Mouse (Mus musculus): ENCODE measurements around the gene 9530053A07Rik. TPM values are rescaled to one million over a fixed set of nuclear protein-coding genes. Genes with fewer than 3 reads are reported as not detected.

Gene 9530053A07Rik
- total RNA-seq, 2 experiments from 2014 or later: not detected

DNA sequence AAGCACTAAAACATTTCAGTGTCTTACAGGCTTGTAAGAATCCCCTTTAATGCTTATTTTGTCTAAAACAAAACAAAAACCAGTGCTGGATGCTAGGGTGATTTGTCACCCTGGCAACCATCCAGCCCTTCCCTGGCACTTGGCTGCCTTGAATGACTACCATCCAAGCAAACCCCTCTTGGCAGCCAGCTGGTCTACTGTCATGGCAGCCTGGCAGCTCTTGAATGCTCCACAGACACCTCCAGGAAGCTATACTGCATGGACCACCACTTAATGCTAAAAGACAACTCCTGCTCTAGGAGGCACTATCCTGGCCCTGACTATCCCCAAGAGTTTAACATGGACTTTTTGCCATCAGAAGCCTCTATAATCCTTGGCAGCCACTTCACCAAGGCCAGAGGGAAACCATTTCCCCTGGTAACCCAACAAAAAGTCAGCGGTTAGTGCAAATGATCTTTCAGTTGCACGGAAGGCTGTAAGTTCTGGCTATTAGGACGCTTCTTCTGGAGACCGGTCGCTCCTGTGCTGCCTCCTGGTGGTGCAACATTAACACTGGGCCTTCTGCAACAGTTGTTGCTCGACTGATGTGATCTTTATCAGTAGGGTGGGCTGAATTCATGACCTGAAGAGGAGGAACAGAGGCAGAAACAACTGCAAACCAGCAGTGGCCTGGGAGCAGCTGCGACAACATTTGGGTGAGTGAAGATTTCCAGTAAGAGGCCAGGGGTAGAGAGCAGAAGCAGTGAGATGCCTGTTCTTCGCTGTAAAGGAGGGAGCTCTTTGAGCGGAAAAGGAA is 39.3 kb downstream of the 9530053A07Rik start:
- ATAC-seq (replicated peaks; ENCODE audit: low FRiP score, poor library complexity, severe bottlenecking): peak; percentile 84

DNA sequence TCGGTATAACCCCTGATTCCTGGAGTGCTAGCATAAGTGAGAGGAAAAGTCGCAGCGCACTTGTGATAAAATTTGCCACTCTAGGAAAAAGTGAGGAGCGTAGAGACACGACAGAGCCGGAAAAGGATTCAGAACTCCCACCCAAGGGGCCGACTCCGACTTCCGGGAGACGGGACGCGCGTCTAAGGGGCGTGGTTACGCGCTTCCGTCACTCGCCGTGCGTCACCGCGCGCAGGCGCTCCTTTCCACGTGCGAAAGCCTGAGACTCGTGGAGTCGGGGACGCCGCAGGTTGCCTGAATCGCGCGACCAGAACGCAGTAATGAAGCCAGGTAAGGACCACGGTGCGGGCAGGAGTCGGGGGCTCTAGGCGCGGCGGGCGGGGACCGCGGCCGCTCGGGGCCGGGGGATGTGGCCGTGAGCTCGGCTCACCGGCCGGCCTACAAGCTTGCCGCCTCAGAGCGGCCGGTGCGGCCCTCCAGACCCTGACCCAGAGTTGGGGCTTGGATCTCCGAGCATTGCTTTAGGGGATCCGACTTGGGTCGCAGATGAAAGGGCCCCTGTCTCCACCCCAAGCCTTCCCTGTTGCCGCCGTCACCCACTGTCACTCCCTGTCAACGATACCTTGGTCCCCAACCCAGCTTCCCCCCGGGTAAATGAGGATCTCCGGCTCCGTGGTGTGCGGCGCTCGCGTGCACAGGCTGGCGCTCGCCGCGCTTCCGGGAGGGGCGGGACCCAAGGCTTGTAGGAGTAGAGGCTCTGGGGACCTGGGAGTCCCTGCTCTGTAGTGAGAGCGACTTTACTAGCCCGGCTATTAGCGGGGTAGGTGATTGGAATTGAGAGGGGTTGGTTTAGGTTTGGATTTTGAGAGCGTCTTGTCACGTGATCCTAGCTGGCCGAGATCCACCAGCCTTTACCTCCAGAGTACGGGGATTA is 40.5 kb downstream of the 9530053A07Rik start, which contains the start of gene Fbl:
TSS of gene Fbl (plus strand) at position 222 of the 934 bp plus-strand sequence.
- peak; percentile 90 for ATAC-seq (replicated peaks; ENCODE audit: low FRiP score, poor library complexity, severe bottlenecking)

DNA sequence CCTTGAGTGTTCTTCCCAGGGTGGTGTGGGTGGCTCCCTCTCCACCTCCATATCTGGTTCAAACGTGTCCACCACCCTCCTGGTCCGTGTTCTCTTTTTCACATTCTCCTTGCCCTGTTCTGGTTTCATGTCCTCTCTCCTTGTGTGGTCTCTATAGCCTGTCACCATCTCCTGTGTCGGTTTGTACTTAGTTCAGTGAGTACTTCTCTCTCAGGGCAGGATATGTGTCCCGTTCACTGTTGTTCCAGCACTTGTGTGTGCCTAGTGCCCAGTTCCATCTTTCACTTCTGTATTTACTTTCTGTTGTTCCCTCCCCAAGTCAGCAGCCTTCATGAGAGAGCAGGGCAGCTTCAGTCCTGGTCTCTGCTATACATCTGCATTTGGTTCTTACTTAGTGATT is 46.1 kb downstream of the 9530053A07Rik start:
- no peak for ATAC-seq (replicated peaks; ENCODE audit: low FRiP score, poor library complexity, severe bottlenecking)

DNA sequence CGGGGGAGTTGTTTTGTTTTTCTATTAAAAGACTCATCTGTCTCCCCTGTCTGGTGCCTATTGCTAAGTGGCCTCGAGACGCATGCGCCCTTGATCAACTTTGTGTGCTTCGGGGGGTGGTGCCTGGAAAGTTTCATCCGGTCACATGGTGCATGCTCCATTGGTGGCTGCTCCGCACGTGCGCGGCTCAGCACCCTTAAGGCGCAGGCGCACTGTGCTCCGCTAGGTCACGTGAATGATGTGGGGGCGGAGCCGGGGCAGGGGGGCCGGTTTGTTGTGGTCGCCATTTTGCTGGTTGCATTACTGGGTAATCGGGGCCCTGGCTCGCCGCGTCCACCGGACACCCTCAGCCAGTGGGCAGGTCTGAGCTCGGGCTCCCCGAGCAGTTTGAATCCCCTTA is 50.0 kb downstream of the 9530053A07Rik start, which contains the start of gene Dyrk1b:
TSS of gene Dyrk1b (plus strand) at position 242 of the 400 bp plus-strand sequence.
- peak; percentile 85 for ATAC-seq (replicated peaks; ENCODE audit: low FRiP score, poor library complexity, severe bottlenecking)

DNA sequence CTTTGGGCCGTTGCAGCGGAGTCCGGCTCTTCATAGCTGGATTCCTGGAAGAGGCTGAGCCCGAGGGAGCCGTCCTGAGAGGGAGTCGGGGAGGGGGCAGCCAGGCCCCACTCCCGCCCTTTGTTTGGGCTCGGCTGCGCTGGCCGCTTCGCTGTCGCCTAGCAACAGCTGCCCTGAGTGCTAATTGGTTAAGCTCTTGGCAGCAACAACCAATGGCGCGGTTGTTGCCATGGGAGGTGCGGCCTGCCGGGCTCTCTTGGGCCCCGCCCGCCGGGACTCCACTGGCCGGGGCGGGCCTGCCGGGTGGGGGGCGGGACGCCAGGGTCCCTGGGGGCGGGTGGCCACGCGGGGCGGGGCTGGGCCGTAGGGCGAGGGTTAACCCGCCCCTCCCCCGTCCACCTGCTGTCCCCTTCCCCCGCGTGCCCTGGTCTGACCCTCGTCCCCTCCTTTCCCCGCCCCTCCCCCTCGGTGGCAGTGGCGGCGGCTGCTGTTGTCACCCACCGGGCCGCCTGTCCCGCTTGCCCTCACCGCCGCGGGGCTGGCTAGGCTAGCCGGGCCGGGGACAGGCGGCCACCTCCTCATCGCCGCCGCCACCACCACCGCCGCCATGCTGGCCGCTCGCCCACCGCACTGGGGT is 50.6 kb downstream of the 9530053A07Rik start:
- ATAC-seq (replicated peaks; ENCODE audit: low FRiP score, poor library complexity, severe bottlenecking): peak; percentile 91

DNA sequence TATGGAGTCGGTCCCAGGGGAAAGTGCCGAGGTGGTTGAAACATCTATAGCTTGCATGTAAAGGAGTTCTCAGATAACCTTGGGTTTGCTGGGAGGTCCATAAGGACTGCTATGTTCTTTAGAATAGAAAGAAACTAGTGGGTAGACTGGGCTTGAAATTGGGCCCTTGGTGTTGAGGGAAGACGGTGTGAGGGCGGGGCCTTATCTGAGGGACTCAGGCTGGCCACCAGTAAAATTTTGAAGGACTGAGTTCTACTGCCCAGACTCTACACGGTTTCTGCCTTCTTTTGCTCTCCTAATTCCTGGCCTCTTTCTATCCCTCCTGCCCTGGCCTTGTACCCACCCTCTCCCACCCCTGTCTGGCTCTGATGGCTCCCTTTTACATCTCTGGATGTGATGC is 51.6 kb downstream of the 9530053A07Rik start:
- peak; percentile 50 for ATAC-seq (replicated peaks; ENCODE audit: low FRiP score, poor library complexity, severe bottlenecking)

DNA sequence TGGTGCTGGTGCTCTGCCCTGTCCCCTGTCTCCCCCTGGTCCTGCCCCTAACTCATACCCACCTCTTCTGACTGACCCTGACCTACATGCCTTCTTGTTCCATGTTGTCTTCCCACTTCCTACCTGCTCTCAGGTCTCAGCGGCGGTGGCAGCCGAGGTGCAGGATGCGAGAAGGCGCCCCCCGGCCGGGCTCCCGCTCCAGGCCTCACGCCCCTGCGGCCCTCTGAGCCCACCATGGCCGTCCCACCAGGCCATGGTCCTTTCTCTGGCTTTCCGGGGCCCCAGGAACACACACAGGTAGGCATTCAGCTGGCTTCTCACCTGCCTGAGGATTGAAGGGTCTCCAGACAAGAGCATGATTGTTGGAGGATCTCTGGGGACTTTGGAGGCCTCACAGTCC is 52.1 kb downstream of the 9530053A07Rik start:
- no peak for ATAC-seq (replicated peaks; ENCODE audit: low FRiP score, poor library complexity, severe bottlenecking)

DNA sequence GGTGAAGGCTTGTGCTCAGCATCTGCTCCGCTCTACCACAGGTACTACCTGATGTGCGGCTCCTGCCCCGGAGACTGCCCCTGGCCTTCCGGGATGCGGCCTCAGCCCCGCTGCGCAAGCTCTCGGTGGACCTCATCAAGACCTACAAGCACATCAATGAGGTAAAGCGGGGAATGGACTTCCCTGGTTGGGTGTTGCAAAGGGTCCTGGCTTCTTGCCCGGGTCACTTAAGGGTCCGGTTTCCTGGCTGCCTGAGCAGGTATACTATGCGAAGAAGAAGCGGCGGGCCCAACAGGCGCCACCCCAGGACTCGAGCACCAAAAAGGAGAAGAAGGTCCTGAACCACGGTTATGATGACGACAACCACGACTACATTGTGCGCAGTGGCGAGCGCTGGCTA is 53.1 kb downstream of the 9530053A07Rik start:
- ATAC-seq (replicated peaks; ENCODE audit: low FRiP score, poor library complexity, severe bottlenecking): no peak

DNA sequence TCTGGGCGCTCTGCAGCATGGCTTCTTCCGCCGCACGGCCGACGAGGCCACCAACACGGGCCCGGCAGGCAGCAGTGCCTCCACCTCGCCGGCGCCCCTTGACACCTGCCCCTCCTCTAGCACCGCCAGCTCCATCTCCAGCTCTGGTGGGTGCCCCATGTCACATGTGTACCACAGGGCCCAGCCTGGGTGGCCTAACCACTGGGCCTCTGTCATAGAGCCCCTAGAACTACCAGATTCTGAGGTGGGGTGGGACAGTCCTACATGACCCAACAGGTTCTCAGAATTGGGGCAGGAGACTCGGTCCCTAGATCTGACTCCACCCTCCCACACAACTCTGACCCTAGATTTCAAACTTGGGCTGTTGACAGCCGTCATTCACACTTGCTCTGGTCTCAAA is 56.6 kb downstream of the 9530053A07Rik start:
- ATAC-seq (replicated peaks; ENCODE audit: low FRiP score, poor library complexity, severe bottlenecking): no peak

DNA sequence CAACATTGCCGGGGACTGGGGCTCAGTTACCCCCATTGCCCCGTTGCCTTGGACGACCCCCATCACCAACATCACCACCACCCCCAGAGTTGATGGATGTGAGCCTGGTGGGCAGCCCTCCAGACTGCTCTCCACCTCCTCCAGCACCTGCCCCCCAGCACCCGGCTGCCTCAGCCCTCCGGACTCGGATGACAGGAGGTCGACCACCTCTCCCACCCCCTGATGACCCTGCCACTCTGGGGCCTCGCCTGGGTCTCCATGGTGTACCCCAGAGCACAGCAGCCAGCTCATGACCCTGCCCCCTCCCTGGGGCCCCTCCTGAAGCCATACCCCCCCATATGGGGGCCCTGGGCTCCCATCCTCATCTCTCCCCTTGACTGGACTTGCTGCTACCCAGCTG is 57.4 kb downstream of the 9530053A07Rik start:
- ATAC-seq (replicated peaks; ENCODE audit: low FRiP score, poor library complexity, severe bottlenecking): no peak

DNA sequence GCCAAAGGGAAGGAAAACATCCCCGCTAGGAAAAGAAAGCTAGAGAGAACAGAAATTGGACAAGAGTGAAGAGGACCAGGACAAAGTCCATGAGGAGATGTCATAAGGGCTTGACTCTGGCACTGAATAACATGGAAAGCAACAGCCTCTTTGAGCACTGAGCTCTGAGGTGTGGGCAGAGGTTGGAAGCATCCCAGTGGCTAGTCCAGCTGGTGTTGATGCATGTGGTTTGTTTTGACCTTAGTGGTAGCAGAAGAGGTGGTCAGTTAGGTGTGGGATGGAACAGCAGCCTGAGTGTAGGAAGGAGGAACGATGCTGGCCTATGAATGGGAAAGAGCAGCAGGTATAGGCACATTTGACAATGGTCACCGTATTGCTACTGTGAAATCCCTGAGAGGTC is 62.2 kb downstream of the 9530053A07Rik start:
- ATAC-seq (replicated peaks; ENCODE audit: low FRiP score, poor library complexity, severe bottlenecking): no peak

DNA sequence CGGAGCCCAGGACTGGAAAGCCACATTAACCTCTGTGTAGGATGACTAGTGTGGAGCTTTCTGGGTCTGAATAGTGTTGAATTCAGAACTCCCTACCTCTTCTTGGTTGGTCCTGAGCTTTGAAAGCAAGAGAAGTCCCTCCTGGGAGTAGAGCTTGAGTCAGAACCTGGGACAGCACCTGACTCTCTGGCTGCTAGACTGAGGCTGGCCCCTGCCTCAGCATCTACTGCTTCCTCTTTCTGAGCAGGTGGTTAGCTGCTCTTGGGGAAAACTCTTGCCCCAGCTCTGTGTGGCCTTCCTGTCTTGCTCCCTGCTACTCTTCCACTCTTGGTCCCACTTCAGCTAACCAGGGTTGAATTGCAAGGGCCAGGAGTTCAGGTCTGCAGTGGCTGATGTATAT is 62.6 kb downstream of the 9530053A07Rik start:
- no peak for ATAC-seq (replicated peaks; ENCODE audit: low FRiP score, poor library complexity, severe bottlenecking)

DNA sequence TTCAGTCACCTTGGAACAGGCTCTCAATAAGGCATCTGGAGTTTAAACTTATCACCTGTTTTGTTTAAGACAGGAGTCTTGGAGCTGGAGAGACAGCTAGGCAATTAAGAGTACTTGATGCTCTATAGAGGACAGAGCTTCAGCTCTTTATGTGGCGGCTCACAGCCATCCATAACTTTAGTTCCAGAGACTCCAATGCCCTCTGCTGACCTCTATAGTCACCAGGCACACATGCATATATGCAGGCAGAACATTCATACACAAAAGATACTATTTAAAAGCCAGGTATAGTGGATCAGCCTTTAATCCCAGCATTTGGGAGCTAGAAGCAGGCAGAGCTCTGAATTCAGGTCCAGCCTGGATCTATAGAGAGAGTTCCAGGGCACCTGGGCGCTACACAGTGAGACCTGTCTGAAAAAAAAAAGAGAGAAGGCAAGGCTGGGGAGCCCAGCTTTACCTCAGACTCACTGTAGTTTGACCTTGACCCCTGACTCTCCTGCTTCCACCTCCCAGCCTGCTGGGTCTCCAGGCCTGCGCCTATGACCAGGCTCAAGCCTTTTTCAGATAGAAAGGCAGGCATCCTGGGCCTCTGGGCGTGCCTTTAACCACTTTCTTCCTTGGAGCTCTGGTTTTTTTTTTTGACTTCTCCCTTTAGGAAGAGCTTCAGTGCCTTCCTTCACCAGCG is 66.3 kb downstream of the 9530053A07Rik start:
- no peak for ATAC-seq (replicated peaks; ENCODE audit: low FRiP score, poor library complexity, severe bottlenecking)

DNA sequence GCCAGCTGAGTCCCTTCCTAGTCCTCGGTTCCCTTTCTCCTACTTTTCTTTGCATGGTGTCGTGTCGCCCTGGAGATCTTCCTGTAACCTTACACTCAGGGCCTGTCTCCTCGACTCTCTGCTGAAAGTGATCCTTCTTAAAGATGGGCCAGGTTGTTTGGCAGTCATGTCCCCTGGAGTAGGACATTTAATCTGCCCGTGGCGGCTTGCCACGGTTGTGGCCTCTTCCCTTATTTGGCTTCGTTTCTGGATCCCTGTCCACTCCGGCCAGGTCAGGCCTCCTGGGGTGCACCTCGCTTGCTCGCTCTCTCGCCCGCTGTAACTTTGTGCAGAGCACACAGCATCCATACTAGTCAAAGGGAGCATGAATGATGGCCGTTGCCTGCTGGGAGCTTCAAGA is 67.3 kb downstream of the 9530053A07Rik start:
- no peak for ATAC-seq (replicated peaks; ENCODE audit: low FRiP score, poor library complexity, severe bottlenecking)

DNA sequence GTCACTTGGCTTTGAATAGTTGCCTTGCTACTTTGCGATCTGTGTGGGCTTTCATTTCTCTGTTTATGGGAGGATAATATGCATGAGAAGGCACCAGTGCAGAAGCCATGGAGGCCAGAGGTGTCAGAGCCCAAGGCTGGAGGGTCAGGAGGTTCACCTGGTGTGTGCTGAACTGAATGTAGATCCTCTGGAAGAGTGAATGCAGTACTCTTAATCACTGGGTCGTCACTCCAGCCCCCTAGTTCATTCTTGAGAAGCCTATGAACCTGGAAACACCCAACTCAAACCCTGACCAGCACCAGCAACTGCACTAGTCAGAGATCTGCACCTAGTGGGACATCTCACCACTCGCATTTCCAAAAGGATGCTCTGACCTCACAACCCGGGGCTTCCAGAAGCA is 69.8 kb downstream of the 9530053A07Rik start:
- ATAC-seq (replicated peaks; ENCODE audit: low FRiP score, poor library complexity, severe bottlenecking): no peak

DNA sequence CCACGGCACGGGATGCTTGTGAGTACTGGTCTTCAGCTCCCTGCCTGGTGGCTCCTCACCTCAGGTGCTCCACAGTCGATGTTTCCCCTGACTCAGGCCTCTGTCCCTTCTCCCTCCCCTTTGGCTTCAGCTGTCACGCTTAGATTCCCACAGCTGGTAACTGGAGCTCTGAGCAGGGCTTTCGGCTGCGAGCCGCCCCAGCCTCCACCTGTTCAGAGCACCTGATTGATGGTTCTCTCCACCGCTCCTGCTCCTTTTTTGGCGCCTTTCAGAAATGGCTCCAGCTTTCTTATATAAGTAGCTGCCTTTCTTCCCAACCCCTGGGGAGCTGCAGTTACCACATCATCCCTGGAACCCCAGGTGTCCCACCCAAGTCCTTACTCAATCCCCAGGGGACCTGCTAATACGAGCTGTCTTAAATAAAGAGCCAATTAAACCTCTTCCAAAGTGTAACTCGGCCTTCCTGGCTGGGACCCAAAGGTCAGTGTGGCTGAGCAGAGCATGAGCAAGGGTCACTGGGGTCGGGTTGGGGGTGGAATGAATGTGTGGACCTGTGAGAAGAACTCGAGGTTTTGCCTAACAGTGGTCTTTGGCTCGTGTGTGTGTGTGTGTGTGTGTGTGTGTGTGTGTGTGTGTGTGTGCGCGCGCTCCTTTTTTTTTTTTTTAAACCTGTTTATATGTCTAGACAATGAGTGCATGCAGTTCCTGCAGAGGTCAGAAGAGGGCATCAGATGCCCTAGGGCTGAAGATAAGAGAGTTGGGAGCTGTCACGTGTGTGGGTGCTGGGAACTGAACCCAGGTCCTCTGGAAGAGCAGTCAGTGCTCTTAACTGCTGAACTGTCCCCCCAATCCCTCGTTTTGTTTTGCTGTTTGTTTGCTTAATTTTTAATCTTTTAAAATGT is 74.2 kb downstream of the 9530053A07Rik start:
- no peak for ATAC-seq (replicated peaks; ENCODE audit: low FRiP score, poor library complexity, severe bottlenecking)

DNA sequence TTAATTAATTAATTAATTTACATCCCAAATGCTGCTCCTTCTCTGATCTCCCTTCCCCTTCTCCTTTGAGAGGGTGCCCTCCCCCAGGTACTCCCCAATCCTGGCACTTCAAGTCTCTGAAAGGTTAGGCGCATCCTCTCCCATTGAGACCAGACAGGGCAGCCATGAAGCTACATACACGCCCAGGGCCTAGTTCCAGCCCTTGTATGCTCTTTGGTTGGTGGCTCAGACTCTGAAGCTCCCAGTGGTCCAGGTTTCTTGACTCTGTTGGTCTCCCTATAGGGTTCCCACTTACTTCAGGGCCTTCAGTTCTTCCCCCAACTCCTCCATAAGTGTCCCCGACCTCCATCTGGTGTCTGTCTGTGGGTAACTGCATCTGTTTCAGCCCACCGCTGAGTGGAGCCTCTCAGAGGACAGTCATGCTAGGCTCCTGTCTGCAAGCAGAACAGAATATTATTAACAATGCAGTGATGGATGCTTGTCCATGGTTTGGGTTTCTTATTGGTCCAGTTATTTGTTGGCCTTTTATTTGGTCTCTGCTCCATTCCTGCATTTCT is 76.9 kb downstream of the 9530053A07Rik start:
- ATAC-seq (replicated peaks; ENCODE audit: low FRiP score, poor library complexity, severe bottlenecking): no peak

DNA sequence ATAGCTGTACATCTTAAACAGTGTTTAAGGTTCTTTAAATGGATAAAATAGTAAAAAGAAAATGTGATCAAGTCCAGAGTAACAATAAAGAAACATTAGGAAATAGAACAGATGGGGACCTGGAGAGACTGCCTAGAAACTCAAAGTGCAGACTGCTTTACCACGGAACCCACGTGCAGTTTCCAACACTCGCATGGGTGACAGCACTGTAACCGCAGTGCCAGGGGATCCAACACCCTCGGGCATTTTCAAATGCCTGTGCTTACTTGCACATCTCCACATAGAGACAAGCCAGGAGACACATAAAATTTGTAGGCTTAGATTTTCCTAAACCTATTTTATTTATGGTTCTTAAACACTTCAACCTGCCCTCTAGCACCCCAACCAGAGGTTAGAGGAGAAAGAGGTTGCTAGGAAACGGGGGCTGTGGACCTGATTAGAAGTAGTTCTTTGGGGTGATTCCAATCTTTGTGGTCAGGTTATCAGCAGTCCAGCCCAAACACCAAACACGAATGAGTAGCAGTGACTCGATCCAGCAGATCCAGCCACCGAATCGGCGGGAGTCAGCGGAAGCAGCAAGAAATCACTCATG is 79.2 kb downstream of the 9530053A07Rik start:
- no peak for ATAC-seq (replicated peaks; ENCODE audit: low FRiP score, poor library complexity, severe bottlenecking)
